Mouse (Mus musculus) cerebellum, postnatal 36 days (tissue): ENCODE data around the gene Cpm.
"Not testable (repeated sequence)": the region's sequence is repeated elsewhere in the genome, so short reads cannot be mapped to it uniquely, and the experiment has no call there.

ENCODE experiments used
- DNase-seq, 2 experiments: peaks; one replicate each; pipeline ENCODE4 v3.0.0; 2021 to 2022; ENCODE audit warnings: mixed read lengths in 2 of 2

Gene Cpm

GRCm38 (mm10) chr10:117691389-117691968, 62.2 kb downstream of the Cpm start:
- no peak for DNase-seq

- no peak for DNase-seq
These were observed 62.9 kb downstream of the Cpm start for GRCm38 (mm10) chr10:117692173-117692572.

DNA sequence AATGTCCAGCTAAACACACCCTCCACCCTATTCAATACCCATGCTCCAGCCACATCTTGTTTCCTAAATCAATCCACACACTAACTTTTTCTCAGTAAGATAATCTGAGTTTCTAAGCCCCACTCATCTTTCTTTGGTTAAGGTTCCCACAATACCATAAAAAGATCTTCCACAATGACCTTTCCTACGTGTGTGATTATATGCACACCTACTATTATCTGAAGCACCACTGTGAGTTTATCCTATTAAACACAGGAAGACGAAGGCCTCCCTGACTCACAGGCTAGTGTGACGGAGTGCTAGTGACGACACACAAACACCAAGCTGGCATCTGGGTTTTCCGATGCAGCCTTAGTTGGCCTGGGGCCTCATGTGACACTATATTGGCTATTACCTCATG, 63.7 kb downstream of the Cpm start:
- no peak for DNase-seq

- no peak for DNase-seq
These were observed 65.1 kb downstream of the Cpm start for GRCm38 (mm10) chr10:117694255-117694953.

GRCm38 (mm10) chr10:117695027-117695426, 65.7 kb downstream of the Cpm start:
- no peak for DNase-seq

- DNase-seq = no peak
These were observed 66.3 kb downstream of the Cpm start for GRCm38 (mm10) chr10:117695605-117696004.

DNA sequence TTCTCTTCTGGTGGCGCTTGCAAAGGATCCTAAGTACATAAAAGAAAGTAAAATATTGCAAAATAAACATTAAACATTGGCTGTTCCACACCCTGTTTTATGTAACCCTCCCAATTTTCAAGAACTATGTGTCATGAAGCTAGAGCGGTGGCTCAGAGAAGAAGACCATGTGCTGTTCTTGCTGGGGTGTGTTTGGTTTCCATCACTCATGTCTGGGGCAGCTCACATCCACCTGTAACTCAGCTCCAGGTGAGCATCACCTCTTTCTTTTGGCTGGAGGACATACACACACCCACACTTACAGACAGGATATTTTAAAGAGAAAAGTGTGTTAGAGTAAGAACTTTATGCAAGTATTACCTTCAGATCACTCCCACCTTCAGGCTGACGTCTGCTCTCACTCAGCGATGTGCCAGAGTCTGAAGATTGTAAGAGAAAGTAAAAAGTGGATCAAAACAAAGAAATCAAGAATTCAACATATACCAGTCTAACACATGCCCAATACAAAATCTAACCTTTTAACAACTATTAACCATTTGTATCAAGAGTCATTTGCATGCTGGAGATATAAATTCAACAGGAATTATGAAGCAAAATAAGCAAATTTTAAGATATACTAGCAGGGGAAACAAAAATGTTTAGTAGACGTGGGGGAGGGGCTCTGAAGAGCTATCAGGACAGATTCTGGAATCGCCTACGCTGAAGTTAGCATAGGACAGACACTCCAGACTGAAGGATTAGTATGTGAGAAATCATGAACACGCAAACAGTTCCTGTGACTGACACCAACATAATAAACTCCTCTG, 66.9 kb downstream of the Cpm start:
- DNase-seq = no peak

- DNase-seq = no peak
These were observed 67.7 kb downstream of the Cpm start for GRCm38 (mm10) chr10:117696827-117697560.

- DNase-seq = no peak
These were observed 68.3 kb downstream of the Cpm start for GRCm38 (mm10) chr10:117697561-117698115.

- DNase-seq = no peak
These were observed 69.2 kb downstream of the Cpm start for GRCm38 (mm10) chr10:117698313-117699138.

DNA sequence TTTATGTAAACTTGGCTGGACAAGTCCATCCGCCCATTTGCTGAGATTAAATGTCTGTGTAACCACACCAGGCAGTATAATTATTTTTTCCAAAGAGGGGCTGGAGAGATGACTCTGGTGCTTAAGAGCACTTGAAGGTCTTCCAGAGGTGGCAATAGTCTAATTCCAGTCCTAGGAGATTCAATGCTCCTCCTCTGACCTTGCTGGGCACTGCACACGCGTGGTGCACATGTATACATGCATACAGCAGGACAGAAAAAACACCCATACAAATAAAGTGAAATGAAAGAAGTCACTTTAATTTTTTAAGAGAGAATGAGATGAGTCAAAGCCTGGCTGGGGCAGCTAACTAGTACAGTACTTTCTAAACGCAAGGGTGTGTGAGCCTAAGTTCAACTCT, 70.6 kb downstream of the Cpm start:
- no peak for DNase-seq

DNA sequence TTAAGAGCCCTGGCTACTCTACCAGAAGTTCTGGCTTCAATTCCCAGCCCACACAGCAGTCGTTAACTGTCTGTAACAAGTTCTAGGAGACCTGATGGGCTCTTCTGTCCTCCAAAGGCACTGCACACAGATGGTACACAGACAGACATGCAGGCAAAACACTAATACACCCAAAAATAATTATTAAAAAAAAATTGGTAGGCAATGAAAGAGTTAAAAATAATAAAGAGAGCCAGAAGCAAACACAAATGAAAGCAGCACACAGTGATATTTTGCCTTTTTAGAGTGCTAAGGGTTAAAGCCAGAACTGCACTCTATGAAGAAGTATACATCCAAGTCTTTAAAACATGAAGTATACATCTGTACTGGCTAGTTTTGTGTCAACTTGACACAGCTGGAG, 71.2 kb downstream of the Cpm start:
- DNase-seq = no peak

- DNase-seq = no peak
These were observed 71.9 kb downstream of the Cpm start for GRCm38 (mm10) chr10:117701034-117701829.

- DNase-seq = no peak
These were observed 72.9 kb downstream of the Cpm start for GRCm38 (mm10) chr10:117702024-117702833.

DNA sequence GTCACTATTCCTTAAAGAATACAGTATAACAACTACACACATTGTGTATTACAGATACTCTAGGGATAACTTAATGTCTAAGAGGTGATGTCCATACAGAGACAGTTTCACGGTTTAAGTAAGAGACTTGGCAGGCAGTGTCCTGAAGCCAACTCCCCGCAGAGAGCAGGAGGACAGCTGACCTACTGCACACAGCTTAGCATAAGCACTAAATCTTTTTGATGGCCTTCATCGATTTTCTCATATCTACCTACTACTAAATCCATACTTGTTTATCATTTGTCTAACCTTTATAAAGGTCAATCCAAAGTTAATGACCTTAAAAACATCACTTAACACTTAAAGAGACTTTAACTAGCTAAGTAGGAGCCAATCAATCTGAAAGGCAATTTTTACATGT, 74.2 kb downstream of the Cpm start:
- DNase-seq = no peak

DNA sequence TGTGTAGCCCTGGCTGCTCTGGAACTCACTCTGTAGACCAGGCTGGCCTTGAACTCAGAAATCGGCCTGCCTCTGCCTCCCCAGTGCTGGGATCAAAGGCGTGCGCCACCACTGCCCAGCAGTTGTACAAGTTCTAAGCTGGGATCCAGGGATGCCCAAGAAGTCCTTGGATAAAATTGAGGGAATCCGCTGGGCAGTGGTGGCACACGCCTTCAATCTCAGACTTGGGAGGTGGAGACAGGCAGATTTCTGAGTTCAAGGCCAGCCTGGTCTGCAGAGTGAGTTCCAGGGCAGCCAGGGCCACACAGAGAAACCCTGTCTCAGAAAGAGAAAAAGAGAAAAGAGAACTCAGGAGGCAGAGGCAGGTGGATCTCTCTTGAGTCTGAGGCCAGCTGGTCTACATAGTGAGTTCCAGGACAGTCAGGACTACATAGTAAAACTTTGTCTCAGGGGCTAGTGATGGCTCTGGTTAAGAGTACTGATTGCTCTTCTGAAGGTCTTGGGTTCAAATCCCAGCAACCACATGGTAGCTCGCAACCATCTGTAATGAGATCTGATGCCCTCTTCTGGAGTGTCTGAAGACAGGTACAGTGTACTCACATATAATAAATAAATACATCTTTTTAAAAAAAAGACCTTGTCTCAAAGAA, 75.1 kb downstream of the Cpm start:
- not testable (repeated sequence) for DNase-seq

- no peak for DNase-seq
These were observed 75.7 kb downstream of the Cpm start for GRCm38 (mm10) chr10:117704964-117705335.

DNA sequence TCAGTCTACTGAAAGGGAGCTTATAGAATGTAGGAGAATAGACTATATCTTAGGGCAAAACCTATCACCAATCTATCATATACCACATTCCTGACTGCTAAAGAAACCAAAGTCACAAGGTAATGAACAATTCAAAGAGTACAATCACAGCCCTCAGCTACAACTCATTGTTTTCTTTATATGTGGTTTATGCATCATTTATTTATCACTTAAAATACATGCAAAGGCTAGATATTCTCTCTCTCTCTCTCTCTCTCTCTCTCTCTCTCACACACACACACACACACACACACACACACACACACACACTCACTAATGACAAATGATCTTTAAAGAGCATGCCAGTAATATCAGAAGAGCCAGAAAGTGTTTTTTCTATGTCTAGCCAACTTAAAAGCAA, 76.5 kb downstream of the Cpm start:
- no peak for DNase-seq

DNA sequence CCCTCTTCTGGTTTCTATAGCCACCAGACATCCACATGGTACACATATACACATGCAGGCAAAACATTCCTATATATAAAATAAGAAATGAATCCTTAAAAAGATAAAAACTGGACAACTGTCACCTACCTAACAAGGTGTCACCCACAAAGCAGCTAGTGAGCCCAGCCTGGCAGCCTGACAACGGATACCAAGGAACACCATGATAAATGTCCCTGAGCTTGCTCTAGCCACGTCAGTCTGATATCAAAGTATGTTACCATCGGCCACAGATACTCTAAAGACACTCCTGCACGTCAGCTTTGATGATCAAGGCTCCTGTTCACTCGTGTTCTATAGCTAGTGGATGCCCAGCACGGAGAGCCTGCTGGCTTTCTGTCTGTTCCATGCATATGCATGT, 77.1 kb downstream of the Cpm start:
- DNase-seq = no peak
